Mouse (Mus musculus) left cerebral cortex, postnatal 25 days (tissue): Measurements from ENCODE around the gene Hist1h4n. TPM values are rescaled to one million over a fixed set of nuclear protein-coding genes. Genes with fewer than 3 reads are reported as not detected.
A peak's percentile ranks its signal among the peaks of the same experiment; 100 is the strongest.
"Not testable (repeated sequence)": the region's sequence is repeated elsewhere in the genome, so short reads cannot be mapped to it uniquely, and the experiment has no call there.

Source experiments
- DNase-seq, 2 experiments: peaks; one replicate each; pipeline ENCODE4 v3.0.0; 2022; ENCODE audit warnings: low spot score in 2 of 2, mixed read lengths in 1 of 2
- intact Hi-C: fragments of 180-260 bp; cut with DNase I; formaldehyde crosslinking; loops from one replicate; pipeline ENCODE4 v1.15.1; 2025
- total RNA-seq, 2 experiments: library from RNA; stranded (reverse); gene quantifications; 2 replicates each; pipeline ENCODE4 v1.2.3; 2021

The Hist1h4n gene
- total RNA-seq = 10 to 100 TPM; 23.9 to 43.9 TPM

GRCm38 (mm10) chr13:21831418-21832394 is at the start of gene Hist1h4n:
Gene Hist1h4n, minus strand, starts transcription at chr13:21832196.
- intact Hi-C loops = not testable (repeated sequence)
- peak; percentile 41 to 59 for DNase-seq

GRCm38 (mm10) chr13:21880735-21881134 is 48.7 kb upstream of the Hist1h4n start:
- intact Hi-C loops = no loop called here
- no peak for DNase-seq

GRCm38 (mm10) chr13:21865503-21865902 is 33.5 kb upstream of the Hist1h4n start:
- DNase-seq, intact Hi-C loops: not testable (repeated sequence)

- intact Hi-C loops = no loop called here
- no peak for DNase-seq
Measured at GRCm38 (mm10) chr13:21861608-21862007, 29.6 kb upstream of the Hist1h4n start.

GRCm38 (mm10) chr13:21855698-21856162 is 23.7 kb upstream of the Hist1h4n start:
- DNase-seq = peak; percentile 75 to 84
- intact Hi-C loops = loop anchor here (10.0 kb wide), 3 partner anchors 119 to 1559 kb away; no protein-coding TSS in a partner anchor

GRCm38 (mm10) chr13:21855146-21855545 is 23.1 kb upstream of the Hist1h4n start:
- intact Hi-C loops = loop anchor here (10.0 kb wide), 3 partner anchors 120 to 1560 kb away; no protein-coding TSS in a partner anchor

GRCm38 (mm10) chr13:21852215-21852945 is 20.4 kb upstream of the Hist1h4n start:
- intact Hi-C loops = loop anchor here (10.0 kb wide), 3 partner anchors 122 to 1562 kb away; no protein-coding TSS in a partner anchor
- no peak for DNase-seq

More at GRCm38 (mm10) chr13:21855146-21855545, 23.1 kb upstream of the Hist1h4n start:
- DNase-seq = peak; percentile 88 to 92

- intact Hi-C loops = loop anchor here (10.0 kb wide), 3 partner anchors 124 to 1564 kb away; no protein-coding TSS in a partner anchor
- DNase-seq = not testable (repeated sequence)
Measured at GRCm38 (mm10) chr13:21850696-21851095, 18.7 kb upstream of the Hist1h4n start.

GRCm38 (mm10) chr13:21847883-21848282 is 15.9 kb upstream of the Hist1h4n start:
- intact Hi-C loops = no loop called here

GRCm38 (mm10) chr13:21846356-21846755 is 14.4 kb upstream of the Hist1h4n start:
- DNase-seq, intact Hi-C loops: not testable (repeated sequence)

More at GRCm38 (mm10) chr13:21847883-21848282, 15.9 kb upstream of the Hist1h4n start:
- DNase-seq = peak in 1 of 2 experiments; percentile 5

GRCm38 (mm10) chr13:21840508-21840907 is 8.5 kb upstream of the Hist1h4n start:
- DNase-seq, intact Hi-C loops: not testable (repeated sequence)

- intact Hi-C loops, DNase-seq: not testable (repeated sequence)
Measured at GRCm38 (mm10) chr13:21833461-21833860, 1.5 kb upstream of the Hist1h4n start, which contains the start of the genes Hist1h2ap and Hist1h2br. Gene Hist1h2ap, minus strand, starts transcription at chr13:21833507. Gene Hist1h2br, plus strand, starts transcription at chr13:21833743.

- intact Hi-C loops = no loop called here
- no peak for DNase-seq
Measured at GRCm38 (mm10) chr13:21830344-21830743, 1.7 kb downstream of the Hist1h4n start.

- intact Hi-C loops = loop anchor here (10.0 kb wide), 3 partner anchors 206 to 1856 kb away; partner anchors contain the start of genes Hist1h2ac, Hist1h2ah, Hist1h2bc and Hist1h2bk
Measured at GRCm38 (mm10) chr13:21828511-21828910, 3.5 kb downstream of the Hist1h4n start.

GRCm38 (mm10) chr13:21820082-21820890 is 11.7 kb downstream of the Hist1h4n start:
- intact Hi-C loops = loop anchor here (10.0 kb wide), 3 partner anchors 215 to 1865 kb away; partner anchors contain the start of genes Hist1h2ac, Hist1h2ah, Hist1h2bc and Hist1h2bk
- not testable (repeated sequence) for DNase-seq

More at GRCm38 (mm10) chr13:21828511-21828910, 3.5 kb downstream of the Hist1h4n start:
- DNase-seq = no peak

GRCm38 (mm10) chr13:21812092-21812491 is 19.9 kb downstream of the Hist1h4n start:
- intact Hi-C loops, DNase-seq: not testable (repeated sequence)

GRCm38 (mm10) chr13:21811539-21811938 is 20.5 kb downstream of the Hist1h4n start, which contains the start of gene Hist1h4m:
Gene Hist1h4m, plus strand, starts transcription at chr13:21811746.
- intact Hi-C loops = not testable (repeated sequence)
- DNase-seq = peak; percentile 56 to 70

- intact Hi-C loops, DNase-seq: not testable (repeated sequence)
Measured at GRCm38 (mm10) chr13:21811074-21811473, 20.9 kb downstream of the Hist1h4n start.
